Comparison of ENCODE assay signal across 13 mouse cellular contexts in the genomic region with DNA sequence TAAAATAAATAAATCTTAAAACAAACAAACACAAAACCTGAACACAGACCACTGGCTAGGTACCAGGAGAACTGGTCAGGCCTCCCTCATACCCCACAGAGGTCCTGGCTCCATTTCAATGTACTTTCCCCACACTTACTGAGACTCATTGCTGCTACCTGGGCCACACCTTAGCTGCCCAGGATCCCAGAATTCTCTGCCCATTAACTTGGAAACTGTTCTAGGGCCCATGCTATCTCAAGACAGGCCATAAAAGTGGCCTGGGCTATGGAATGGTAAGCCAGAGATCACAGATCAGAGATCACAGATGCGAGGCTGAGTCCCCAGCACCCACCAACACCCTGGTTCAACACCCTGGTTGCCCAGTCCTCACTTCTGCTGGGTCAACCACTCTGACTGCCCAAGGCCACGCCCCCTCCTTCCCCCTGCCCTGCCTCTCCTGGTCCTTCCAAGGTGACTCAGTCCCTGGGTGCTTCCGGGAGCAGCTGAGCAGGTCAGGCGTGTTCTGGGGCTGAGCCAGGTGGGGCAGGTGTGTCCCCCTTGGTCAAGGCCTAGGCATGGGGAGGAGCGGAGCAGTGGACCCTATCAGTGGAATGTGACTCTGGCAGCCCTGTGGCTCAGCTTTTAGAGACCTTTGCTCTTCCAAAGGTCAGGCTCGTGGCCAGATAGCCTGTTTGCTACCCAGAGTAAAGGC. TPM values are rescaled to one million over a fixed set of nuclear protein-coding genes. Genes with fewer than 3 reads are reported as not detected.
DNase-seq lines count a peak whose midpoint lies in the region; ATAC-seq and TF ChIP-seq lines count a peak whose summit lies in the region.
"Had no signal": no experiment of that assay in that cellular context is flagged by ENCODE, and none has a peak within 500 bp of the region (broad histone marks: within the 10 kb centered on the region; RNA-seq: fewer than 3 reads in every experiment).

No protein-coding gene starts in this region.

- H3K4me1 ChIP-seq in heart, embryonic 10.5 days = no peaks in the 10 kb centered on the region
- peaks cover 24% of the 10 kb centered on the region for H3K4me1 ChIP-seq in liver, embryonic 13.5 days (replicated peaks)
- no peaks in the 10 kb centered on the region for H3K4me1 ChIP-seq in forebrain, postnatal 0 days (ENCODE audit: insufficient read depth)
- H3K4me1 ChIP-seq: embryonic facial prominence, embryonic 12.5 days had no signal

- no peak overlapping the region for H3K4me2 ChIP-seq in liver, embryonic 13.5 days
- no peak overlapping the region for H3K4me2 ChIP-seq in forebrain, postnatal 0 days (ENCODE audit: low read depth)
- H3K4me2 ChIP-seq: embryonic facial prominence, embryonic 12.5 days had no signal

- H3K27me3 ChIP-seq in heart, embryonic 10.5 days (ENCODE audit: insufficient read depth, poor library complexity, severe bottlenecking) = peaks cover 42% of the 10 kb centered on the region
- no peaks in the 10 kb centered on the region for H3K27me3 ChIP-seq in liver, embryonic 13.5 days
- no peaks in the 10 kb centered on the region for H3K27me3 ChIP-seq in forebrain, postnatal 0 days (ENCODE audit: insufficient read depth, low read length)

- WGBS in heart, embryonic 10.5 days = 58% methylated on average over 6 of the region's 6 CpGs
- WGBS in liver, embryonic 13.5 days (ENCODE audit: insufficient replicate concordance) = 70% methylated on average over 6 of the region's 6 CpGs
- 69% methylated on average over 6 of the region's 6 CpGs for WGBS in forebrain, postnatal 0 days

- peak; percentile 75 for ATAC-seq in liver, embryonic 13.5 days (ENCODE audit: low read depth)
- no peak for ATAC-seq in forebrain, postnatal 0 days
- ATAC-seq: forebrain, embryonic 16.5 days had no signal

- DNase-seq in heart, embryonic 10.5 days (ENCODE audit: low spot score) = no peak
- no peak for DNase-seq in heart, adult 8-10 months (ENCODE audit: low spot score)
- peak; percentile 95 to 98 for DNase-seq in kidney, adult 8-10 months
- DNase-seq in liver, embryonic 13.5 days = no peak
- DNase-seq in urinary bladder, adult 2 months (ENCODE audit: low spot score) = peak; percentile 53
- no peak for DNase-seq in adipocyte (ENCODE audit: low spot score)
- no peak for DNase-seq in right cerebral cortex, postnatal 14 days
- no peak for DNase-seq in forebrain, postnatal 0 days

- TF ChIP-seq CTCF in forebrain, postnatal 0 days (IDR thresholded peaks at IDR 0.05; ENCODE audit: low read depth) = no peak

- no peaks in the 10 kb centered on the region for H3K9me3 ChIP-seq in heart, embryonic 10.5 days
- H3K9me3 ChIP-seq in liver, embryonic 13.5 days (replicated peaks) = no peaks in the 10 kb centered on the region
- no peaks in the 10 kb centered on the region for H3K9me3 ChIP-seq in forebrain, postnatal 0 days (ENCODE audit: low read length)
- H3K9me3 ChIP-seq: embryonic facial prominence, embryonic 12.5 days had no signal

- no peak overlapping the region for H3K9ac ChIP-seq in liver, embryonic 13.5 days
- H3K9ac ChIP-seq in forebrain, postnatal 0 days = no peak overlapping the region
- H3K9ac ChIP-seq: embryonic facial prominence, embryonic 12.5 days had no signal

- H3K27ac ChIP-seq in heart, embryonic 10.5 days = 0 out of 2 replicates have a peak overlapping the region, but pooled peaks have one; percentile 16
- H3K27ac ChIP-seq in liver, embryonic 13.5 days = peak overlapping the region; percentile 58
- H3K27ac ChIP-seq in forebrain, postnatal 0 days (ENCODE audit: low read depth, low read length) = no peak overlapping the region
- H3K27ac ChIP-seq: embryonic facial prominence, embryonic 12.5 days had no signal

- H3K4me3 ChIP-seq in heart, embryonic 10.5 days = no peak overlapping the region
- H3K4me3 ChIP-seq in liver, embryonic 13.5 days (replicated peaks) = no peak overlapping the region
- no peak overlapping the region for H3K4me3 ChIP-seq in forebrain, postnatal 0 days (ENCODE audit: low read depth, low read length)
- H3K4me3 ChIP-seq: embryonic facial prominence, embryonic 12.5 days had no signal

- no peaks in the 10 kb centered on the region for H3K36me3 ChIP-seq in heart, embryonic 10.5 days
- no peaks in the 10 kb centered on the region for H3K36me3 ChIP-seq in liver, embryonic 13.5 days
- H3K36me3 ChIP-seq in forebrain, postnatal 0 days (ENCODE audit: insufficient read depth) = no peaks in the 10 kb centered on the region; the same call in 1 of the 2 replicates
- H3K36me3 ChIP-seq: embryonic facial prominence, embryonic 12.5 days had no signal

RNA-seq across cellular contexts. Expression of gene Adap1, which starts 8.3 kb away (rescaled TPM):
- polyA plus RNA-seq in heart, embryonic 10.5 days (2016; fragmentation: Nextera tagmentation; extraction: Ambion mirVana) = 1.1 and 1.2 TPM in 2 replicates
- 1 to 10 TPM; 2.1 to 4.2 (median 2.9) TPM for total RNA-seq in heart, adult 8-10 months (2022)
- 2.6 and 3.3 TPM in 2 replicates for polyA plus RNA-seq in liver, embryonic 13.5 days (2015; fragmentation: Nextera tagmentation; extraction: Ambion mirVana)
- 45.4 and 46.6 TPM in 2 replicates for polyA plus RNA-seq in urinary bladder, adult 2 months (2012; rRNA removed)
- 188 and 200 TPM in 2 replicates for total RNA-seq in forebrain, postnatal 0 days (2014; rRNA removed)
- polyA plus RNA-seq in forebrain, postnatal 0 days (2015; fragmentation: Nextera tagmentation; extraction: Ambion mirVana) = 114 and 128 TPM in 2 replicates

RNA-seq across cellular contexts. Expression of gene Cox19, which starts 34.1 kb away (rescaled TPM):
- 76.3 and 93.2 TPM in 2 replicates for polyA plus RNA-seq in heart, embryonic 10.5 days (2016; fragmentation: Nextera tagmentation; extraction: Ambion mirVana)
- 100 to 1,000 TPM in 3 of 4 experiments, 10 to 100 TPM in 1; 96.9 to 114 (median 106) TPM for total RNA-seq in heart, adult 8-10 months (2022)
- 68.5 and 72.3 TPM in 2 replicates for polyA plus RNA-seq in liver, embryonic 13.5 days (2015; fragmentation: Nextera tagmentation; extraction: Ambion mirVana)
- 45.3 and 52.4 TPM in 2 replicates for polyA plus RNA-seq in urinary bladder, adult 2 months (2012; rRNA removed)
- 108 and 109 TPM in 2 replicates for total RNA-seq in forebrain, postnatal 0 days (2014; rRNA removed)
- 85.7 and 91.1 TPM in 2 replicates for polyA plus RNA-seq in forebrain, postnatal 0 days (2015; fragmentation: Nextera tagmentation; extraction: Ambion mirVana)

RNA-seq across cellular contexts. Expression of gene Cyp2w1, which starts 35.3 kb away (rescaled TPM):
- polyA plus RNA-seq in heart, embryonic 10.5 days (2016; fragmentation: Nextera tagmentation; extraction: Ambion mirVana) = not detected in 2 replicates
- total RNA-seq in heart, adult 8-10 months (2022) = not detected
- not detected in 2 replicates for polyA plus RNA-seq in liver, embryonic 13.5 days (2015; fragmentation: Nextera tagmentation; extraction: Ambion mirVana)
- polyA plus RNA-seq in urinary bladder, adult 2 months (2012; rRNA removed) = not detected in 2 replicates
- not detected in 2 replicates for total RNA-seq in forebrain, postnatal 0 days (2014; rRNA removed)
- polyA plus RNA-seq in forebrain, postnatal 0 days (2015; fragmentation: Nextera tagmentation; extraction: Ambion mirVana) = not detected in 2 replicates
- total RNA-seq: monocyte, adult 5-6 weeks had no signal
- polyA plus RNA-seq: C2C12; forebrain, embryonic 16.5 days; limb, embryonic 11.5 days had no signal

Comparison
In these comparisons a context has a peak if more than half of its experiments do, and no peak if none do; other contexts are left out.
1. DNase-seq: peak in kidney, adult 8-10 months (2 of 2) and urinary bladder, adult 2 months (single experiment); none in heart, embryonic 10.5 days (single experiment), heart, adult 8-10 months (single experiment), liver, embryonic 13.5 days (single experiment), adipocyte (single experiment), right cerebral cortex, postnatal 14 days (single experiment) and forebrain, postnatal 0 days (single experiment).
2. RNA of gene Adap1, which starts 8.3 kb away (polyA plus RNA-seq): 114 to 128 TPM in forebrain, postnatal 0 days and 45.4 to 46.6 TPM in urinary bladder, adult 2 months; 2.6 to 3.3 TPM in liver, embryonic 13.5 days and 1.1 to 1.2 TPM in heart, embryonic 10.5 days; every median in the first group is over 10 times any median in the second.